Mouse (Mus musculus): ENCODE measurements at regions not wholly inside any gene's neighbourhood (a gene's known extent, or its start where the extent isn't known, plus 50 kb on each side); places are given as distances from the start of the nearest gene placed in this dataset.

DNA sequence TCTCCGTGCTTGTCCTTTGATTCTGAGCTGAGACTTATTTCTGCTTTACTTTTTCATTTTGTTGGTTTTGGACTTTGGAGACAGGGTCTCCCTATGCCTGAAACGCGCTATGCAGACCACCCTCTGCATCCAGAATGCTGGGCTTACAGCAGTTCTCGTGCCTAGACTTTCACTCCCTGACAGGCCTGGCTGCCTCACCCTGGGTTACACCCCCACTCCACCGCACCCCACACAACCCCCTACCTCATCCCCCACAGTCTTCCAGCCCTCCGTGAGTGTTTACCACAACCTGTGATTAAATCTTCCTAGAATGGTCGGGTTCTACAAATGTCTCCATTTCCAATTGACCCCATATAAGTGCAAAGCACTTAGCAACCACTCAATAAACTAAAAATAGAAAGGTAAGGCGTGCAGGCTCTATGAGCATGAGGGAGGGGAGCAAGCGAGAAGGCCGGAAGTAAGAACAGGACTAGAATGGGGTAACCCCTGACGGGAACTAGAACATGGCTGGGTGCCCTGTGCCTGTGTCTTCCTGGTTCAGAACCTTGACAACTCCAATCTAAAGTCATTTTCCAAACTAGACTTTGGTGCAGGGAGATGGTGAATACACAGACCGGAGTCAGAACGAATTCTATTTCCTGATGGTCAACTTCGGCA is 131.2 kb upstream of the Lef1 start:
- DNase-seq (ENCODE audit: low spot score in 2 of 2) = no peak

DNA sequence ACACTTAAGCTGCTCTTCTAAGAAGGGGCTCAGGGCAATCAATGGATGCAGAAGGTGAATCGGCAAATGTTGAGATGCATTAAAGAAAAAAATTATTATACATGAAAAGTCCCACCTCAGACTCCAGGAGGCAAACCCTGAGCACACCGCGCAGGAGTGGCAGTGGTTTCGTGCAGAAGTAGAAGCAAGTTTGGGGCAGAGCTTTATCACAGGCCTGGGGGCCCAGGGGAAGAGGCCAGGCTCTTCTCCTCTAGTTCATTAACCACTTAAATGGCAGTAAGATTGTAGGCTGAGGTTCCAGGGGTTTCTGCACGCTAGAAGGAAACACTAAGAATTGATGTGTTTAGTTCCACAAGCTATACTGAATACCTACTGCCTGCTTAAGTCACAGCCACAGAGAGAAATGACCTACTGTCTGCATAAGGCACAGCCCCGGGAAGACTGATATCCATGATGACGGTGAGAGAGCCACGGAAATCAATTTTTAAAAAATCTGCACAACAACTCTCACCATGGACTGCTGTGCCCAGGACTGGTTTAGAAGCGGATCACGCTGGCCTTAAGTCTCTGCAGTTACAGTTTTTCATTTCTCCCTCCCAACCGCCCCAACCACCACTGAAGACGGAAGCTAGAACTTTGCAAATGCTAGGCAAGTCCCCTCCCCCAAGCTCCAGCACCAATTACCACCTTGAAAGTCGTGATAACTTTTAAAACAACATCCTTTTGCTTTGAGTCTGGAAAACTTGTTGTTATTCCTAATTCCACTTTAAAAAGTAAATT is 132.2 kb upstream of the Lef1 start:
- no peak for DNase-seq (ENCODE audit: low spot score in 2 of 2)

GRCm38 (mm10) chr3:130976206-130976605 is 134.1 kb upstream of the Lef1 start:
- no peak for DNase-seq (ENCODE audit: low spot score in 2 of 2)

GRCm38 (mm10) chr3:130975291-130975690 is 135.0 kb upstream of the Lef1 start:
- DNase-seq (ENCODE audit: low spot score in 2 of 2) = no peak

DNA sequence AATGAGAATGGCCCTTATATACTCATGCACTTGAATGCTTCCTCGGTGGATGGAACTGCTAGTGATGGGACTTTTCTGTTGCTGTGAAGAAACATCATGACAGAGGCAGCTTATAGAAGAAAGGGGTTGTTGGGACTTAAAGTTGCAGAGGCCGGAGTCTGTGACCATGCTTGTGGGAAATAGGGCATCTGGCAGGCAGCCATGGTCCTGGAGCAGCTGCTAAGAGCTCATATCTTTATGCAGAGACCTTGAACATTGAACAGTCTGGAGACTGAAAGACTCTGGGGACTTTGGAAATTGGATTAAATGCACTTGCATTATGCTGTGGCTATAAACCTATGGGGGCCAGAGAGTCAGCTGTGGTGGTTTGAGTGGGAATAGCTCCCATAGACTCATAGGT is 138.1 kb upstream of the Lef1 start:
- no peak for DNase-seq (ENCODE audit: low spot score in 2 of 2)

GRCm38 (mm10) chr3:130965275-130965674 is 145.0 kb upstream of the Lef1 start:
- DNase-seq (ENCODE audit: low spot score in 2 of 2) = no peak

- DNase-seq (ENCODE audit: low spot score in 2 of 2) = no peak
These were observed 146.2 kb upstream of the Lef1 start for GRCm38 (mm10) chr3:130964088-130964487.

DNA sequence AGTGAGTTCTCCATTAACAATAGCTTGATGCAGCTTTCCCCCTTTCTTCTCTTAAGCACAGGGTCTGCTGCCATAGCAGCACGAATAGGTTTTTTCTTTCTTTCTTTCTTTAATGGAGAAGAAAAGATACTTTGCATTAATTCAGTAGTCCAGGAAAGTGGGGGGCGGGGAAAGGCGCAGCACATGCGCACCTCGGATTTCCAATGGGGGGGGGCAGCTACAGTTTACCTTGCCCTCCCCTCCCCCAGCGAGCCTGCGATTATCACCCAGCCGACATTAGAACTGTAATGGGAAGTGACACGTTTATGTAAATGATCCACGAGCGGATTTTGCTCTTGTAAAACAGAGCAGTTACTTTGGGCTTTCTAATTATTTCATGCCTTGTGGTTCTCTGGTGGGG is 146.6 kb upstream of the Lef1 start:
- DNase-seq (ENCODE audit: low spot score in 2 of 2) = no peak

- no peak for DNase-seq (ENCODE audit: low spot score in 2 of 2)
These were observed 147.4 kb upstream of the Lef1 start for GRCm38 (mm10) chr3:130962701-130963472.

GRCm38 (mm10) chr3:130962151-130962633 is 148.1 kb upstream of the Lef1 start:
- DNase-seq (ENCODE audit: low spot score in 2 of 2) = no peak

DNA sequence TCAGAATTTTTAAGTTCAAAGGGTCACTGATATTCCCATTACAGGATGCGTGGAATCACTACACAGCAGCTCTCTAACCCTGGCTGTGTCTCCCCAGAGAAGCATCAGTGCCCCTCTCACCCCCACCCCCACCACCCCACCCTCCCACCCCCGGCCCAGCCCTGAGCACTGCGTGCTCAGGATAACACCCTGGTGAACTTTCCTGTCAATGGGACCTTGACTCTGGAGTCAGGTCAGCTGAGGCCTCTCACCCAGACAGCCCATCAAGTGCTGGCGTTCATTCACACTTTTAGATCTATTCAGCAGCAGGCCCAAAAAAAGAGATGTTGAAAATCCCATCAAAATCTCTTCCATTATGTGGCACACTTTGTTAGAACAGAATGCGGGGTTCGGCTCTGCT is 148.6 kb upstream of the Lef1 start:
- DNase-seq (ENCODE audit: low spot score in 2 of 2) = no peak

- DNase-seq (ENCODE audit: low spot score in 2 of 2) = peak in 1 of 2 experiments; percentile 15
These were observed 154.3 kb upstream of the Lef1 start for GRCm38 (mm10) chr3:130955958-130956357.

GRCm38 (mm10) chr3:130951381-130951780 is 158.9 kb upstream of the Lef1 start:
- DNase-seq (ENCODE audit: low spot score in 2 of 2) = no peak

DNA sequence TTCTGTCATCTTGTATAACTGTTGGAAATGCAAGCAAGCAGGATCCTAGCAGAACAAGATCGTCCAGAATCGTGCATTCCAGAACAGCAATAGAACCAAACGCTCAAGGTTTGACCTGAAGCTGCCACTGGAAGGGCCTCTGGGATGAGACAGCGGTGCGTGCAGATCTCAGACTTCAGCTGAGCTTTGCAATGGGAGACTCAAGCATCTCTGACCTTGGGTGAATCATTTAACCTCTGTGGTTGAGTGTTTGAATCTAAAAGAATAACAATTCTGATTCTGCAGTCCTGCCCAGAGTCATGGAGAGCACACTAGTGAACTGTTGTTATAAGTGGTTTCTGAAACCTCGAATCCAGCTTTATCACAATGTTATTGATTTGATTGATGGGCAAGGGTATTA is 159.4 kb upstream of the Lef1 start:
- DNase-seq (ENCODE audit: low spot score in 2 of 2) = no peak

DNA sequence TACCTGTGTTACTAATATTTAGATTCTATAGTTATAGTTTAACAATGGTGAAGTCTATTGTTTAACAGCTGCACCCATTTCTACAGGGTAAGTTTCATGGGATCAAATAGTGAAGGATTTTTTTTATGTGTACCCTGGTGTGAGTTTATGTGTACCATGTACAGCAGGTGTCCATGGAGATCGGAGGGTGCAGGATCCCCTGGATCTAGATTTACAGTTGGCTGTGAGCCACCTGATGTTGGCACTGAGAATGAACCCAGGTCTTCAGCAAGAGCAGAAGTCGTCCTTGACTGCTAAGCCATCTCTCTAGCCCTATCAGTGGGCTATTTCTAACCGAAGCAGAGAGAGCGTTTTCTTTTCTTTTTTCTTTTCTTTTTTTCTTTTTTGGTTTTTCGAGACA is 162.4 kb upstream of the Lef1 start:
- no peak for DNase-seq (ENCODE audit: low spot score in 2 of 2)

GRCm38 (mm10) chr3:130947277-130947606 is 163.0 kb upstream of the Lef1 start:
- DNase-seq (ENCODE audit: low spot score in 2 of 2) = no peak

DNA sequence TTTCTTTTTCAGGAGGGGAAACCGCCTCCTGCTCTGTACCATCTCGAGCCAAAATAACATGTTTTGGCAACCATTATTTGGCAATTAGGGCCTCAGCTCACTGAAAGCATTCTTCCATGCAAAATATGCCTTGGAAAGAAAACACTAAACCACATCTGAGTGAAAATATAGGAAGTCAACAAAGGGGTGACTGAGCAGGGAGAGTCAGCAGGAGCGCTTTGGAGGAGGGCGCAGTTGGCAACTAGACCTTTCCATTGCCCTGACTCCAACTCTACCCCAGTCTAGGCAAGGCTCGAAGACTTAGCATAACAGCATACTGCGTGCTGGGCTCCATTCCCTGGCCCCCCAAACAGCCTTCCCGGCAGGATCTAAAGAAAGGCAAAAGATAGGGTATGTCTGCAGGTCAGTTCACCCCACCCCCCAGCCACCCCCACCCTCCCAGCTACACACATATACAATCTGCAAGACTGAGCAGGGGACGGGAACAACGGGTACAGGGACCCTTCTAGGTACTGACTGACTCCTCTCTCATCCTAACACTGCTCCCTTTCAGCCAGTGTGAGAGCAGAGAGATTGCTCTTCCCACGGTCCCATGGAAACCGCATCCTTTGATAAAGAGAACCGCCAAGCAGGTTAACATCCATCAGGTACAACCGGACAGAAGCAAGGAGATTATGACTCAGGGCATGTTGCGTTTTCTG is 163.5 kb upstream of the Lef1 start:
- no peak for DNase-seq (ENCODE audit: low spot score in 2 of 2)

DNA sequence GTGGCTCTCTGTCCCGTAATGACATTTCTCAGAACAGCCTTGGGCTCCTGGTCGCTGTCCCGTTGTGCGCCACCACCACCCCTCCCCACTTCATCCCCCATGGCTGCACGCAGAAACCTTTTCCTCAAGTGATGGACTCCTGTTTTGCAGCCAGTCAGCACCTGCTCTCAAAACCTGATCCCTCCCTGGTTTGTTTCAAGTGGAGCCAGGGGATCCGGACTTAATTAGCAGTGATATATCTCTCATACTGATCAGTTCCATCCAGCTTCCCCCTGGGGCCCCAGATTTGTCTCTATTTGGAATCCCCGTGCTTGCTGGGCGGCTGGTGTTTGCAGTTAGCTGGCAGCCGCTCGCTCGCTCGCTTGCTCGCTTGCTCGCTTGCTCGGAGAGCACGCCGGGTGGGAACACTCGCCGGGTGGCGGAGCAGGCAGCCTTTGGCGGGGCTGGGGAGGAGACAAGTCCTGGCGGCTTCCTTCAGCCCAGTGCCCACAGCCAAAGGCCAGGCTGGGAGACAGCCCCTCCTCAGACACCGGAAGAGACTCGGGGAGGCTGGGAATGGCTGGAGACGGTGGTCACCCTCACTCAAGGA is 164.3 kb upstream of the Lef1 start:
- DNase-seq (ENCODE audit: low spot score in 2 of 2) = peak in 1 of 2 experiments; percentile 31

GRCm38 (mm10) chr3:130945396-130945795 is 164.9 kb upstream of the Lef1 start:
- peak in 1 of 2 experiments; percentile 12 for DNase-seq (ENCODE audit: low spot score in 2 of 2)

DNA sequence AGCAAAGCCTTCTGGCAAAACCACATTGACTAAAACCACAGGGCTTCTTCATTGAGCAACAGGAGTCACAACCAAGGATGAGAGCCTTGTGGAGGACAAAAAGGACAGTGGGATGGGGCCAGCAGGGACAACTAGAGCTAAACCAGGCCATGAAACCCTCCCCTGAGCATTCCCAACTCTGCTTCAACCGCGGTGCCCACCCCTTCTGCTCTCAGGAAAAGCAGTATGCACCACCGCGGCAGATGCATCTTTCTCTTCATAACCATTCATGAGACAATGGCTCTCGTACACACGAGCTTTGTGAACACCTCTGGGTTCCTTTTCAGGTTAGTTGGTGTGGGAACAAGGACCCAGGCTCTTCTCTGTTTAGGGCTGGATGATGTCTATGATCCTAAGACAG is 166.0 kb upstream of the Lef1 start:
- DNase-seq (ENCODE audit: low spot score in 2 of 2) = no peak

DNA sequence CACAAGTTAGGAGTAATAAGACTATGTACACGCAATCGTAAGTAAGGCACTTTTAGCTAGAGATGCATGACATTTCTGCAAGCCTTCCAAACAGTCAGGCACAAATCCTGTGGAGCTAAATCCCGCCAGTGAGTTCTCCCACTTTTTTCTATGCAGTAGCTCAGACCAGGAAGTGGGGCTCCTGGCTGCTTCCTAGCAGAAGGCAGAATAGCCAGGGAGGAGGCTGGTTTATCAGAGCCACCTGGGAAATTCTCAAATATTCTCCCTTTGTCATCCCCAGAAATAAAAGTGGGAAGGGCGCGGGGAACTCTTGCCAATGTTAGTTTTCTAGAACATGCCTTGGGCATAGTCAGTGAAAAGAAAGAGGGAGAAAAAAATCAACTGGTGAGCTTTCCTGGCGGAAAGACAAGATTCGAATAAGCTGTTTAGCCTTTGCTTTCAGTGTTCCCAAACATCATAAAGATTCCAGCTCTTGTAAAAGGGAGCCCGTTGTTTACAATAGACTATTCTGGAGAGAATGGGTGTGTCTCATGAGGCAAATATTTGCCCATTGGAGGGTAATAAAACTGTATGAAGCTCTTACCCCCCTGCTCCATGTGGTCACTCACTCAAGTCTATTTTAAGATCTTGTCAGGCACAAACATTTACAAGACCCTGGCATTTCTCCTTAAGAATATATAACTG is 167.2 kb upstream of the Lef1 start:
- no peak for DNase-seq (ENCODE audit: low spot score in 2 of 2)
